Mouse (Mus musculus): ENCODE data around the gene Smim5. TPM values are rescaled to one million over a fixed set of nuclear protein-coding genes. Genes with fewer than 3 reads are reported as not detected.

Gene Smim5
- polyA plus RNA-seq, 1 experiment, result 2.2 TPM

DNA sequence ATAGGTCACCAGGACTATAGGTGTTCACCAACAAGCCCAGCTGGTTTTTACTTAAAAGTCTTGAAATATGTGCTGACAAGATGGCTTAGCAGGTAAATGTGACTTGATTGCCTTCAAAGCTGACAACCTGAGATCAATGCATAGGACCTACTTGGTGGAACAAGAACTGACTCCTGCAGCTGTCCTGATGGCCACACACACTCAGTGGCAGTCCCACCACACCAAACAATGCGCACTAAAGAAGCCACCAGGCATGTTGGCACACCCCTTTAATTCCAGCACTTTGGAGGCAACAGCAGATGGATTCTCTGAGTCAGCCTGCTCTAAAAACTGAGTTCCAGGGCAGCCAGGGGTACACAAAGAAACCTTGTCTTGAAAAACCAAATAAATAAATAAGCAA is 22.2 kb downstream of the Smim5 start:
- H3K36me3 ChIP-seq (ENCODE audit: control insufficient read depth, insufficient read depth, low read length), result peaks cover 31% of the 10 kb centered on the region
- no peaks in the 10 kb centered on the region for H3K27me3 ChIP-seq (ENCODE audit: control insufficient read depth, insufficient read depth, low read length)
- H3K4me1 ChIP-seq (ENCODE audit: control insufficient read depth, insufficient read depth, insufficient read length, low read length), result peaks cover 3% of the 10 kb centered on the region; the same call in 1 of the 2 replicates
- TF ChIP-seq CTCF (IDR thresholded peaks at IDR 0.05; ENCODE audit: extremely low read depth, insufficient read length, insufficient replicate concordance, low read depth, low read length) (no peak), POLR2A (IDR thresholded peaks at IDR 0.05; ENCODE audit: low read depth, low read length) (no peak)
- no peak overlapping the region for H3K4me3 ChIP-seq (ENCODE audit: low read depth, low read length)
- 97% methylated on average over 1 of the region's 1 CpGs for WGBS
- H3K27ac ChIP-seq (ENCODE audit: insufficient read depth, low read depth, low read length), result no peak overlapping the region

DNA sequence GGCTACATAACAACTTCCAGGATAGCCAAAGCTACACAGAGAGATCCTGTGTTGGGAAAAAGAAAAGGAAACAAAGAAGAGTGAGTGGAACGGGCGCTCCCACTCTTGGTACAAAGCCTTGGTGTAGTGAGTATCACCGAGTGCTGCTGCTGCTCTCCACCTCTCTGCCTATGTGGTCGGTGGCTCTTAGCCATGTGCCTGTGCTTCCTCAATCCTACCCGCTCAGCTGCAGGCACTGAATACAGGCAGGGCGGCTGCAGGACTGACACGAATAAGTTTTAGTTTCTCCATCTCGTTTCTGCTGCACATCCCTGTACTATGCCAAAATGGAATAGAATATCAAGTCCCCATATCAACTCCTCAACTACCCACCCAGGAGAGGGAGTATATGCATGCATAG is 29.3 kb downstream of the Smim5 start:
- WGBS, result 87% methylated on average over 8 of the region's 8 CpGs
- Histone ChIP-seq H3K4me1 (ENCODE audit: control insufficient read depth, insufficient read depth, insufficient read length, low read length) (peaks cover 6% of the 10 kb centered on the region; the same call in 1 of the 2 replicates), H3K36me3 (ENCODE audit: control insufficient read depth, insufficient read depth, low read length) (peaks cover 24% of the 10 kb centered on the region), H3K4me3 (ENCODE audit: low read depth, low read length) (no peak overlapping the region), H3K27ac (ENCODE audit: insufficient read depth, low read depth, low read length) (no peak overlapping the region), H3K27me3 (ENCODE audit: control insufficient read depth, insufficient read depth, low read length) (no peaks in the 10 kb centered on the region)
- TF ChIP-seq CTCF (IDR thresholded peaks at IDR 0.05; ENCODE audit: extremely low read depth, insufficient read length, insufficient replicate concordance, low read depth, low read length) (no peak), POLR2A (IDR thresholded peaks at IDR 0.05; ENCODE audit: low read depth, low read length) (no peak)

DNA sequence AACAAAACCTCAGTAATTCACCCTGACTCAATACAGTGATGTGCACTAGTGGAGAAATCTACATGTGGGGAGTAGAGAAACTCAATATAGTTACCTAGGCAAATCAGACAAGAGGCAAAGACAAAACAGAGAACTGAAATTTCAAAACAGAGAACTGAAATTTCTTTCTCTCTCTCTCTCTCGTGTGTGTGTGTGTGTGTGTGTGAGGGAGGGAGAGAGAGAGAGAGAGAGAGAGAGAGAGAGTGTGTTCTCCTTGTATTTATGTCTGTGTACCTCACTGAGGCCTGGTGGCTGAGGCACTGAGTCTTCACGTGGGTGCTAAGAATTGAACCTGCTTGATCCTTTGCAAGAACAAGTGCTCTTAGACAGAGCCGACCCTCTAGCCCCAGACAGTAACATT is 30.1 kb downstream of the Smim5 start:
- Histone ChIP-seq H3K36me3 (ENCODE audit: control insufficient read depth, insufficient read depth, low read length) (peaks cover 22% of the 10 kb centered on the region), H3K4me1 (ENCODE audit: control insufficient read depth, insufficient read depth, insufficient read length, low read length) (peaks cover 6% of the 10 kb centered on the region; the same call in 1 of the 2 replicates), H3K27me3 (ENCODE audit: control insufficient read depth, insufficient read depth, low read length) (no peaks in the 10 kb centered on the region), H3K27ac (ENCODE audit: insufficient read depth, low read depth, low read length) (no peak overlapping the region), H3K4me3 (ENCODE audit: low read depth, low read length) (no peak overlapping the region)
- WGBS, result 63% methylated on average over 3 of the region's 3 CpGs
- no peak for TF ChIP-seq POLR2A (IDR thresholded peaks at IDR 0.05; ENCODE audit: low read depth, low read length)
- no peak for TF ChIP-seq CTCF (IDR thresholded peaks at IDR 0.05; ENCODE audit: extremely low read depth, insufficient read length, insufficient replicate concordance, low read depth, low read length)

DNA sequence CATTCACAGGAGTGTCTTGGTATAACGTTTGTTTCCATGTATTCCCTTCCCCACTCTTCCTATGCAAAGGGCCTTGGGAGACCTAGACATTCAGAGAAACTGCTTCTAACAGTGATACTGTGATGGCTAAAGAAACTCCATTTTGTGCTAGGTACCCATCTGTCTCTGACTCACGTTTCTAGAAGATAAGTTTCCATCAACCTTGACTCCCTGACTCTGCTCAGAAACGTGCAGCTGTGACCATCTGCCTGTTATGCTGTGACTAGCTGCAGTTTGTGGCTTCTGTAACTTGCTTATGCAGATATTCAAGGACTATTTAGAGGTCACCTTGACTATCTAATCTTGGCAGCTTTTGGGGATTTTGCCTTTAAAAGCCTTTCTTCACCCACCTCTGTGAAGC is 31.5 kb downstream of the Smim5 start:
- Histone ChIP-seq H3K4me3 (ENCODE audit: low read depth, low read length) (no peak overlapping the region), H3K4me1 (ENCODE audit: control insufficient read depth, insufficient read depth, insufficient read length, low read length) (peaks cover 3% of the 10 kb centered on the region; the same call in 1 of the 2 replicates), H3K27ac (ENCODE audit: insufficient read depth, low read depth, low read length) (no peak overlapping the region), H3K27me3 (ENCODE audit: control insufficient read depth, insufficient read depth, low read length) (no peaks in the 10 kb centered on the region), H3K36me3 (ENCODE audit: control insufficient read depth, insufficient read depth, low read length) (peaks cover 28% of the 10 kb centered on the region)
- whole genome bisulfite sequencing, result 64% methylated on average over 3 of the region's 3 CpGs
- no peak for TF ChIP-seq CTCF (IDR thresholded peaks at IDR 0.05; ENCODE audit: extremely low read depth, insufficient read length, insufficient replicate concordance, low read depth, low read length)
- TF ChIP-seq POLR2A (IDR thresholded peaks at IDR 0.05; ENCODE audit: low read depth, low read length), result no peak

DNA sequence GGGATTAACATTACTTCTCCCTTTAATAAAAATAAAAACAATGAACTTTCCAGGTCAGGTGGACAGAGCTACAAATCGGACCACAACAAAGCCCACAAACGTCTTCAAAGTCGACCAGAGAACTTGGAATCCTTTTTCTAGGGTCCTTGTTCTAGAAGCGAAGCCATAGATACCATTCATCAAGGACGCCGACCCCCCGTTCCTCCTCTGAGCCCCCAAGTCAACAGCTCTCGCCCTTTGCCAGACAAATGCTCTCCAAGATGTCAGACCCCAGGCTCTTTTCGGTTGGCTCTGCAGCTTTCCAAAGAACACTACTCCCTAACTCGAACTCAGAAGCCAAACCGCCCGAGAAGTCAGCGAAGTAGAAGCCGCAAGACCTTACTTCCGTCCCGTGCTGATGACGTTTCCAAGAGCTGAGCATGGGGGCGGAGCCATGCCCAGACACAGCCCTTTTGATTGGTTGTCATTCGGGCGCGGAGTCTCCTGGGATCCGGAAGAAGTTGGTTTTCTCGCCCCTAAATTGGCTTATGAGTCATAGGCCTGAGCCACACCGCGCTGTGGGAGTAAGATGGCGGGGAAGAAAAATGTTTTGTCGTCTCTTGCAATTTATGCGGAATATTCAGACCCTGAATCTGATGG is 33.5 kb downstream of the Smim5 start, which contains the start of the genes Sap30bp and Recql5:
Gene Sap30bp (plus strand): TSS at position 175 of the 639 bp plus-strand sequence.
Gene Recql5 (minus strand): TSS at position 370 of the 639 bp plus-strand sequence.
- Histone ChIP-seq H3K36me3 (ENCODE audit: control insufficient read depth, insufficient read depth, low read length) (peaks cover 26% of the 10 kb centered on the region), H3K27ac (ENCODE audit: insufficient read depth, low read depth, low read length) (no peak within 1 kb of the TSS), H3K4me1 (ENCODE audit: control insufficient read depth, insufficient read depth, insufficient read length, low read length) (peaks cover 3% of the 10 kb centered on the region; the same call in 1 of the 2 replicates), H3K27me3 (ENCODE audit: control insufficient read depth, insufficient read depth, low read length) (no peaks in the 10 kb centered on the region), H3K4me3 (ENCODE audit: low read depth, low read length) (peak within 1 kb of the TSS; percentile 94)
- TF ChIP-seq POLR2A (IDR thresholded peaks at IDR 0.05; ENCODE audit: low read depth, low read length) (peak; percentile 31), CTCF (IDR thresholded peaks at IDR 0.05; ENCODE audit: extremely low read depth, insufficient read length, insufficient replicate concordance, low read depth, low read length) (no peak)
- under 1% methylated on average over 28 of the region's 28 CpGs for WGBS

DNA sequence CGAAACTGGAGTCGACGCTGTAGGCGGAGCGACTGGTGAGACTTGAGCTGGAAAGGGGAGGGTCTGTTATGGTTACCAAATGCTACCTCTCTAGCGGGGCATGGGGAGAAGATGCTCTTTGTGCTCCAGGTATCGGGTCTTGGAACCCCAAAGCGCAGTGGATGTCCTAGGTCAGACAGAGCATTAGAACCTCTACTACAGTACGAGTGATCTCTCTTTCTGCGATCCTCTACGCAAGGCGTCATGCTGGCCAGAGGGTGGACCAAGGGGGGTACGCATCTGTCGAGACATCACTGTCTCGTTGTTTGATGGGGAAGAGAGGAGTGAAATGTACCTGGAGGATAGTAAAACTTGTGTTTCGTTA is 34.0 kb downstream of the Smim5 start:
- WGBS, result under 1% methylated on average over 16 of the region's 16 CpGs
- TF ChIP-seq POLR2A (IDR thresholded peaks at IDR 0.05; ENCODE audit: low read depth, low read length), result no peak
- TF ChIP-seq CTCF (IDR thresholded peaks at IDR 0.05; ENCODE audit: extremely low read depth, insufficient read length, insufficient replicate concordance, low read depth, low read length), result no peak
- peak overlapping the region; percentile 94 for H3K4me3 ChIP-seq (ENCODE audit: low read depth, low read length)
- H3K4me1 ChIP-seq (ENCODE audit: control insufficient read depth, insufficient read depth, insufficient read length, low read length), result peaks cover 3% of the 10 kb centered on the region; the same call in 1 of the 2 replicates
- no peaks in the 10 kb centered on the region for H3K27me3 ChIP-seq (ENCODE audit: control insufficient read depth, insufficient read depth, low read length)
- H3K36me3 ChIP-seq (ENCODE audit: control insufficient read depth, insufficient read depth, low read length), result peaks cover 26% of the 10 kb centered on the region
- no peak overlapping the region for H3K27ac ChIP-seq (ENCODE audit: insufficient read depth, low read depth, low read length)

DNA sequence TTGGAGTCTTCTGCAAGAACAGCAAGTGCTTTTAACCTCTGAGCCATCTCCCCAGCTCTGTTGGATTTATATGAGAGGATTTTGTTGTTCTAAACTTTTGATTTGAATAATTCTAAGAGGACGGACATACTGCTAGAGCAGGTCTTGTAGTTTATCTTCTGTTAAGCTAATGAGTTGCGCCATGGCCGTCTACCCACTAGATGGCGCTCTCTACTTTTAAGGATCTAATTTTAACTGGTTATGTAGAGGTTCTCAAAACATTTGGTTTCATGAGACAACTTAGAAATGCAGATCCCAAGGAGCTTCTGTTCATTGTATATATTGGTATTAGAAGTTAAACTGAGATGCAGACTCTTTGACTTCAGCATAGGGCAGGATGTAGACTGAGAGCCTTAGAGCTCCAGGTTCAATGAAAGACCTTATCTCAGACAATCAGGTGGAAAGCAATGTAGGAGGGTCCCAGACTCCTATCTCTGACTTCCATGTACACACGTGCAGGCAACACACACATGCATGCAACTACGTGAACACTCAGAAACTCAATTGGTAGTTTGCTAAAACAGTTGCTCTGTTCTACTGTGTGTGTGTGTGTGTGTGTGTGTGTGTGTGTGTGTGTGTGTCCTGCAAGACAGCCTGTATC is 40.0 kb downstream of the Smim5 start:
- TF ChIP-seq POLR2A (IDR thresholded peaks at IDR 0.05; ENCODE audit: low read depth, low read length), result no peak
- no peak for TF ChIP-seq CTCF (IDR thresholded peaks at IDR 0.05; ENCODE audit: extremely low read depth, insufficient read length, insufficient replicate concordance, low read depth, low read length)

More for the DNA sequence above, 40.0 kb downstream of the Smim5 start:
- H3K27ac ChIP-seq (ENCODE audit: insufficient read depth, low read depth, low read length), result no peak overlapping the region
- no peak overlapping the region for H3K4me3 ChIP-seq (ENCODE audit: low read depth, low read length)
- H3K4me1 ChIP-seq (ENCODE audit: control insufficient read depth, insufficient read depth, insufficient read length, low read length), result no peaks in the 10 kb centered on the region
- peaks cover 44% of the 10 kb centered on the region for H3K36me3 ChIP-seq (ENCODE audit: control insufficient read depth, insufficient read depth, low read length)
- WGBS, result 27% methylated on average over 6 of the region's 6 CpGs
- H3K27me3 ChIP-seq (ENCODE audit: control insufficient read depth, insufficient read depth, low read length), result no peaks in the 10 kb centered on the region
